ENCODE assay signal across 15 mouse cellular contexts in the genomic region with DNA sequence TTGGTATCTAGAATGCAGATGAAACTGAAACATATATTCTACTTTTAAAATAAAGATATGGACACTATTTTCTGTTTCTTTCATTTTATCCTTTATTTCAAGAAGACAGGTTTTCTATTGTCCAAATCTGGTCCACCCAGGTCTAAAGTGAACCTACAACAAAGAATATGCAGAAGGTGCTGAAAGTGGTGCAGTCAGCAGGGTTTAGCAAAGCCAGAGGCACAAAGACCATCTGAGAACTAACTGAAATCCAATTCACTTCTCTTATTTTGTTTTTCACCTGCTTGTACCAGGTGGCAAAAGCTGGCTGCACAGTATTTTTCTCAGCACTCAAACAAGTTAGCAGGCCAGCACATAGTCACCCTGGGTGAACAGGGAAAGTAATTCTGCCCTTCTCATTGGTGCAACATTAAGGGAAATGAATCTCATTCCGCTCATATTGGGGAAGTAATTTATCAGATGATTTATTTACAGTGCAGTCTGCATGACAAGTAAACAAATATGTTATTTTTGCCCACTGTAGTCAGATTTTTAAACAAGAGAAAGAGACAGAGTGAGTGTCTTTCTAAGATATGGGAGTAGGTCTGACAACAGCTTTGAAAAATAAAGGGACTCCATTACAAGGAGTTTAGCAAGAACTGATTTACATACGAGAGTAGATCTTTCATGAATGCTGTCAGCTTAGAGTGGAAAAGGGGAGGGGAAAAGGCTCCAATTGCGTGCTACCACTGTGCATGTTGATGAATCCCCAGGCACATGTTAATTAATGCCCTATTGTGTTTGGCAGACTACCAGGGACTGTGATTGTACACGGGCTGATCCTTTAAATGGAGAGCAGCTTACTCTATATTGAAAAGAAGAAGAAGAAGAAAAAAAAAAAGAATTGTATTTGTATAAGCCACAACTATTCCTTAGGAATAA.
A peak's percentile ranks its signal among the peaks of the same experiment; 100 is the strongest.
DNase-seq lines count a peak whose midpoint lies in the region; ATAC-seq lines count a peak whose summit lies in the region.
"Had no signal": no experiment of that assay in that cellular context is flagged by ENCODE, and none has a peak within 500 bp of the region (broad histone marks: within the 10 kb centered on the region; RNA-seq: fewer than 3 reads in every experiment).

No protein-coding gene starts in this region.

- H3K4me2 ChIP-seq in forebrain, embryonic 15.5 days (replicated peaks), result peak overlapping the region; percentile 20; the same call in 1 of the 2 replicates
- no peak overlapping the region for H3K4me2 ChIP-seq in midbrain, embryonic 15.5 days
- no peak overlapping the region for H3K4me2 ChIP-seq in intestine, embryonic 15.5 days (replicated peaks)
- H3K4me2 ChIP-seq: liver, embryonic 11.5 days; stomach, embryonic 15.5 days had no signal

- ATAC-seq in forebrain, embryonic 15.5 days (replicated peaks), result peak; percentile 98
- ATAC-seq in midbrain, embryonic 15.5 days (replicated peaks), result peak; percentile 95
- ATAC-seq in intestine, embryonic 15.5 days, result no peak
- no peak for ATAC-seq in erythroid progenitor cell, adult 5-6 weeks (replicated peaks; ENCODE audit: low FRiP score, poor library complexity, severe bottlenecking)
- ATAC-seq: intestine, embryonic 16.5 days had no signal

- H3K4me3 ChIP-seq in forebrain, embryonic 15.5 days, result no peak overlapping the region
- H3K4me3 ChIP-seq in midbrain, embryonic 15.5 days, result no peak overlapping the region
- H3K4me3 ChIP-seq in intestine, embryonic 15.5 days (replicated peaks), result no peak overlapping the region
- H3K4me3 ChIP-seq: erythroblast, embryonic 14.5 days; stomach, embryonic 15.5 days had no signal

- H3K27ac ChIP-seq in forebrain, embryonic 15.5 days (replicated peaks), result peak overlapping the region; percentile 94
- H3K27ac ChIP-seq in midbrain, embryonic 15.5 days, result peak overlapping the region; percentile 74
- no peak overlapping the region for H3K27ac ChIP-seq in intestine, embryonic 15.5 days
- H3K27ac ChIP-seq: stomach, embryonic 15.5 days had no signal

- no peak overlapping the region for H3K9ac ChIP-seq in forebrain, embryonic 15.5 days (replicated peaks)
- H3K9ac ChIP-seq in midbrain, embryonic 15.5 days, result no peak overlapping the region
- no peak overlapping the region for H3K9ac ChIP-seq in intestine, embryonic 15.5 days
- H3K9ac ChIP-seq: stomach, embryonic 15.5 days had no signal

- H3K36me3 ChIP-seq in forebrain, embryonic 15.5 days, result no peaks in the 10 kb centered on the region
- no peaks in the 10 kb centered on the region for H3K36me3 ChIP-seq in midbrain, embryonic 15.5 days (replicated peaks)
- H3K36me3 ChIP-seq in intestine, embryonic 15.5 days, result no peaks in the 10 kb centered on the region
- H3K36me3 ChIP-seq: stomach, embryonic 15.5 days had no signal

- DNase-seq in cerebellum, postnatal 14 days, result peak; percentile 30 to 55
- DNase-seq in cerebellum, adult 18-20 months, result no peak
- peak; percentile 60 for DNase-seq in R1 (ENCODE audit: low read depth, low spot score)
- no peak for DNase-seq in heart, adult 9 months (ENCODE audit: low spot score in 2 of 2)
- DNase-seq: B cell, adult 2 months; heart, adult 18-20 months; right cerebral cortex, adult 18-20 months had no signal

- WGBS in forebrain, embryonic 15.5 days, result 4% methylated on average over 4 of the region's 4 CpGs
- 10% methylated on average over 4 of the region's 4 CpGs for WGBS in midbrain, embryonic 15.5 days
- WGBS in intestine, embryonic 15.5 days, result 32% methylated on average over 4 of the region's 4 CpGs

- no peaks in the 10 kb centered on the region for H3K9me3 ChIP-seq in forebrain, embryonic 15.5 days
- no peaks in the 10 kb centered on the region for H3K9me3 ChIP-seq in midbrain, embryonic 15.5 days
- H3K9me3 ChIP-seq in intestine, embryonic 15.5 days, result no peaks in the 10 kb centered on the region
- H3K9me3 ChIP-seq: stomach, embryonic 15.5 days had no signal

- H3K27me3 ChIP-seq in forebrain, embryonic 15.5 days, result no peaks in the 10 kb centered on the region
- no peaks in the 10 kb centered on the region for H3K27me3 ChIP-seq in midbrain, embryonic 15.5 days (replicated peaks)
- no peaks in the 10 kb centered on the region for H3K27me3 ChIP-seq in intestine, embryonic 15.5 days (replicated peaks)
- H3K27me3 ChIP-seq: stomach, embryonic 15.5 days had no signal

- peaks cover 34% of the 10 kb centered on the region for H3K4me1 ChIP-seq in forebrain, embryonic 15.5 days
- peaks cover 11% of the 10 kb centered on the region for H3K4me1 ChIP-seq in midbrain, embryonic 15.5 days
- H3K4me1 ChIP-seq in intestine, embryonic 15.5 days (replicated peaks), result no peaks in the 10 kb centered on the region
- H3K4me1 ChIP-seq: stomach, embryonic 15.5 days had no signal

Comparison
In these comparisons a context has a peak if more than half of its experiments do, and no peak if none do; other contexts are left out.
1. DNase-seq: peak in cerebellum, postnatal 14 days (2 of 2) and R1 (single experiment); none in cerebellum, adult 18-20 months (0 of 2) and heart, adult 9 months (0 of 2).
2. ATAC-seq: peak in forebrain, embryonic 15.5 days (single experiment) and midbrain, embryonic 15.5 days (single experiment); none in intestine, embryonic 15.5 days (single experiment) and erythroid progenitor cell, adult 5-6 weeks (single experiment).